Mouse (Mus musculus) embryonic facial prominence, embryonic 11.5 days (tissue): ENCODE results near the gene Slc22a14. TPM values are rescaled to one million over a fixed set of nuclear protein-coding genes. Genes with fewer than 3 reads are reported as not detected.

Experiments
- ATAC-seq: fragments of 200-750 bp; cut with Nextera tagmentation; replicated peaks from 2 replicates; pipeline ENCODE4 v1.8.0; 2017; ENCODE audit warnings: low read depth; ENCODE audit not compliant: insufficient number of reproducible peaks, low FRiP score, low TSS enrichment
- DNase-seq: peaks from one replicate; pipeline ENCODE4 v3.0.0-alpha.2; 2015; ENCODE audit warnings: low spot score
- H3K27ac ChIP-seq: fragments of 300-500 bp; sonication (generic); replicated peaks from 2 replicates; pipeline ENCODE4 v1.5.1; 2014; ENCODE audit warnings: mild to moderate bottlenecking, low read depth, low read length, control low read depth
- H3K27me3 ChIP-seq: fragments of 300-500 bp; sonication (generic); 2 replicates; pipeline ENCODE4 v1.6.1; 2014; ENCODE audit warnings: mild to moderate bottlenecking, low read length, moderate library complexity, mixed read lengths; ENCODE audit not compliant: control insufficient read depth, insufficient read depth
- H3K36me3 ChIP-seq: fragments of 300-500 bp; sonication (generic); replicated peaks from 2 replicates; pipeline ENCODE4 v1.6.1; 2014; ENCODE audit warnings: low read depth, mild to moderate bottlenecking, low read length, moderate library complexity, mixed read lengths; ENCODE audit not compliant: control insufficient read depth, insufficient read depth
- H3K4me1 ChIP-seq: fragments of 300-500 bp; sonication (generic); 2 replicates; pipeline ENCODE4 v1.6.1; 2014; ENCODE audit warnings: low read length, mixed read lengths; ENCODE audit not compliant: control insufficient read depth, insufficient read depth
- H3K4me2 ChIP-seq: fragments of 300-500 bp; sonication (generic); 2 replicates; pipeline ENCODE4 v1.6.1; 2014; ENCODE audit warnings: low read depth, mild to moderate bottlenecking, control low read depth, low read length, moderate library complexity
- H3K4me3 ChIP-seq: fragments of 300-500 bp; sonication (generic); 2 replicates; pipeline ENCODE4 v1.5.1; 2014; ENCODE audit warnings: low read depth, low read length, control low read depth
- H3K9ac ChIP-seq: fragments of 300-500 bp; sonication (generic); replicated peaks from 2 replicates; pipeline ENCODE4 v1.6.1; 2014; ENCODE audit warnings: mild to moderate bottlenecking, control low read depth, low read length
- H3K9me3 ChIP-seq: fragments of 300-500 bp; sonication (generic); replicated peaks from 2 replicates; pipeline ENCODE4 v1.6.1; 2016; ENCODE audit warnings: mild to moderate bottlenecking, low read length, inconsistent platforms, mixed read lengths; ENCODE audit not compliant: control insufficient read depth
- WGBS: fragments of 180-500 bp; shearing (Covaris S2); extraction: QIAGEN DNeasy Blood & Tissue Kit; methylation state at CpG from one replicate; pipeline ENCODE4 v1.1.7; 2014; 5-methylcytosine and 5-hydroxymethylcytosine counted together
- polyA plus RNA-seq: library from polyadenylated mRNA; unstranded; fragments of >200 nt; fragmentation: Nextera tagmentation; extraction: Ambion mirVana; gene quantifications from 2 replicates; pipeline ENCODE4 v1.2.1, GENCODE M21; 2014

Slc22a14 gene
- polyA plus RNA-seq, 1 experiment from 2014 or later, result not detected

- Histone ChIP-seq H3K27me3 (no peaks in the 10 kb centered on the region), H3K9ac (no peak overlapping the region), H3K4me3 (no peak overlapping the region), H3K4me1 (no peaks in the 10 kb centered on the region), H3K27ac (no peak overlapping the region), H3K4me2 (no peak overlapping the region), H3K36me3 (peaks cover 3% of the 10 kb centered on the region; the same call in 1 of the 2 replicates), H3K9me3 (no peaks in the 10 kb centered on the region)
- WGBS, result 80% methylated on average over 5 of the region's 5 CpGs
- ATAC-seq (no peak), DNase-seq (no peak)
Observed at GRCm38 (mm10) chr9:119247996-119248395, 117.4 kb downstream of the Slc22a14 start.

GRCm38 (mm10) chr9:119246826-119247225, 118.5 kb downstream of the Slc22a14 start:
- peaks cover 3% of the 10 kb centered on the region; the same call in 1 of the 2 replicates for H3K36me3 ChIP-seq
- WGBS, result 90% methylated on average over 5 of the region's 5 CpGs

GRCm38 (mm10) chr9:119243981-119244380, 121.4 kb downstream of the Slc22a14 start:
- Histone ChIP-seq H3K4me2 (no peak overlapping the region), H3K27ac (no peak overlapping the region), H3K27me3 (no peaks in the 10 kb centered on the region), H3K9me3 (no peaks in the 10 kb centered on the region), H3K4me1 (no peaks in the 10 kb centered on the region), H3K36me3 (peaks cover 3% of the 10 kb centered on the region; the same call in 1 of the 2 replicates), H3K9ac (no peak overlapping the region), H3K4me3 (no peak overlapping the region)
- ATAC-seq (no peak), DNase-seq (no peak)
- 88% methylated on average over 3 of the region's 3 CpGs for WGBS

More at GRCm38 (mm10) chr9:119246826-119247225, 118.5 kb downstream of the Slc22a14 start:
- H3K4me1 ChIP-seq, result no peaks in the 10 kb centered on the region
- no peak overlapping the region for H3K27ac ChIP-seq
- H3K9me3 ChIP-seq, result no peaks in the 10 kb centered on the region
- H3K4me3 ChIP-seq, result no peak overlapping the region
- H3K4me2 ChIP-seq, result no peak overlapping the region
- no peak for ATAC-seq
- H3K27me3 ChIP-seq, result no peaks in the 10 kb centered on the region
- H3K9ac ChIP-seq, result no peak overlapping the region
- DNase-seq, result no peak

- Histone ChIP-seq H3K9ac (no peak overlapping the region), H3K4me3 (no peak overlapping the region), H3K36me3 (peaks cover 3% of the 10 kb centered on the region; the same call in 1 of the 2 replicates), H3K9me3 (no peaks in the 10 kb centered on the region), H3K27ac (no peak overlapping the region), H3K4me2 (no peak overlapping the region), H3K27me3 (no peaks in the 10 kb centered on the region), H3K4me1 (no peaks in the 10 kb centered on the region)
- no peak for DNase-seq
- ATAC-seq, result no peak
- WGBS, result 87% methylated on average over 11 of the region's 11 CpGs
Observed at GRCm38 (mm10) chr9:119241169-119241865, 124.0 kb downstream of the Slc22a14 start.

GRCm38 (mm10) chr9:119240286-119240997, 124.9 kb downstream of the Slc22a14 start:
- H3K27me3 ChIP-seq, result no peaks in the 10 kb centered on the region
- H3K27ac ChIP-seq, result no peak overlapping the region
- WGBS, result 91% methylated on average over 10 of the region's 10 CpGs
- DNase-seq (no peak), ATAC-seq (no peak)
- H3K9me3 ChIP-seq, result no peaks in the 10 kb centered on the region
- H3K4me3 ChIP-seq, result no peak overlapping the region
- peaks cover 3% of the 10 kb centered on the region; the same call in 1 of the 2 replicates for H3K36me3 ChIP-seq
- no peaks in the 10 kb centered on the region for H3K4me1 ChIP-seq
- no peak overlapping the region for H3K9ac ChIP-seq
- H3K4me2 ChIP-seq, result no peak overlapping the region

- no peak overlapping the region for H3K4me2 ChIP-seq
- no peak for ATAC-seq
- 93% methylated on average over 3 of the region's 3 CpGs for WGBS
Observed at GRCm38 (mm10) chr9:119239274-119239673, 126.1 kb downstream of the Slc22a14 start.

GRCm38 (mm10) chr9:119238796-119239195, 126.6 kb downstream of the Slc22a14 start:
- Histone ChIP-seq H3K27ac (no peak overlapping the region), H3K4me2 (no peak overlapping the region), H3K36me3 (no peaks in the 10 kb centered on the region; the same call in 1 of the 2 replicates), H3K9ac (no peak overlapping the region), H3K4me3 (no peak overlapping the region), H3K27me3 (no peaks in the 10 kb centered on the region), H3K9me3 (no peaks in the 10 kb centered on the region), H3K4me1 (no peaks in the 10 kb centered on the region)
- no peak for DNase-seq
- WGBS, result 92% methylated on average over 4 of the region's 4 CpGs
- no peak for ATAC-seq

More at GRCm38 (mm10) chr9:119239274-119239673, 126.1 kb downstream of the Slc22a14 start:
- H3K9me3 ChIP-seq, result no peaks in the 10 kb centered on the region
- no peaks in the 10 kb centered on the region for H3K27me3 ChIP-seq
- H3K36me3 ChIP-seq, result no peaks in the 10 kb centered on the region; the same call in 1 of the 2 replicates
- H3K27ac ChIP-seq, result no peak overlapping the region
- H3K4me1 ChIP-seq, result no peaks in the 10 kb centered on the region
- no peak overlapping the region for H3K4me3 ChIP-seq
- DNase-seq, result no peak
- H3K9ac ChIP-seq, result no peak overlapping the region

- 93% methylated on average over 7 of the region's 7 CpGs for WGBS
- H3K9ac ChIP-seq, result no peak overlapping the region
- H3K36me3 ChIP-seq, result no peaks in the 10 kb centered on the region
- H3K9me3 ChIP-seq, result no peaks in the 10 kb centered on the region
- H3K4me2 ChIP-seq, result no peak overlapping the region
- no peak overlapping the region for H3K4me3 ChIP-seq
- DNase-seq, result no peak
- no peaks in the 10 kb centered on the region for H3K4me1 ChIP-seq
- H3K27me3 ChIP-seq, result no peaks in the 10 kb centered on the region
- H3K27ac ChIP-seq, result no peak overlapping the region
- no peak for ATAC-seq
Observed at GRCm38 (mm10) chr9:119231552-119231951, 133.8 kb downstream of the Slc22a14 start.
